Comparison of ENCODE assay signal across 33 mouse cellular contexts in the genomic region with DNA sequence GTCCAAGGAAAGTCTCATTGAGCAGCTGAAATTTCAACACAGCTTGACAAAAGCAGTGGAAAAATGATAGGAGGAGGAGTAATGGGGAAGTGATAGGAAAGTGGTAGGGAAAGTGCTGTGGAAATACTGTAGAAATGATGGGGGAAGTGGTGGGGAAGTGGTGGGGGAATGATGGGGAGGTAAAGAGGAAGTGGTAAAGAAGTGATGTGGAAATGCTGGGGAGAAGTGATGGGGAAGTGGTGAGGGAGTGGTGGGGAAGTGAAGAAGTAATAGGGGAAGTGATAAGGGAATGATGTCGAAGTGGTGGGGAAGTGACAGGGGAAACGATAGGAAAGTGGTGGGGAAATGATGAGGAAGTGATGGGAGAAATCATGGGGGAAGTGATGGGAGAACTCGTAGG.
"Had no signal": no experiment of that assay in that cellular context is flagged by ENCODE, and none has a peak within 500 bp of the region (broad histone marks: within the 10 kb centered on the region; RNA-seq: fewer than 3 reads in every experiment).

No protein-coding gene starts in this region.

- H3K36me3 ChIP-seq: limb, embryonic 10.5 days; limb, embryonic 12.5 days; limb, embryonic 13.5 days; limb, embryonic 15.5 days; liver, embryonic 12.5 days; liver, embryonic 13.5 days; liver, embryonic 15.5 days; lung, embryonic 15.5 days; midbrain, embryonic 10.5 days; midbrain, embryonic 12.5 days; midbrain, embryonic 13.5 days; midbrain, embryonic 15.5 days; neural tube, embryonic 12.5 days; neural tube, embryonic 13.5 days had no signal

- H3K4me2 ChIP-seq: limb, embryonic 12.5 days; limb, embryonic 13.5 days; limb, embryonic 15.5 days; liver, embryonic 11.5 days; liver, embryonic 12.5 days; liver, embryonic 13.5 days; liver, embryonic 15.5 days; lung, embryonic 14.5 days; lung, embryonic 15.5 days; midbrain, embryonic 11.5 days; midbrain, embryonic 12.5 days; midbrain, embryonic 13.5 days; midbrain, embryonic 15.5 days; neural tube, embryonic 12.5 days; neural tube, embryonic 13.5 days had no signal

- H3K9ac ChIP-seq: limb, embryonic 12.5 days; limb, embryonic 13.5 days; limb, embryonic 15.5 days; liver, embryonic 12.5 days; liver, embryonic 13.5 days; liver, embryonic 14.5 days; liver, embryonic 15.5 days; liver, postnatal 0 days; lung, embryonic 14.5 days; lung, embryonic 15.5 days; midbrain, embryonic 12.5 days; midbrain, embryonic 13.5 days; midbrain, embryonic 15.5 days; neural tube, embryonic 12.5 days; neural tube, embryonic 13.5 days had no signal

- H3K9me3 ChIP-seq: limb, embryonic 10.5 days; limb, embryonic 12.5 days; limb, embryonic 13.5 days; limb, embryonic 15.5 days; liver, embryonic 12.5 days; liver, embryonic 13.5 days; liver, embryonic 15.5 days; lung, embryonic 15.5 days; midbrain, embryonic 10.5 days; midbrain, embryonic 12.5 days; midbrain, embryonic 13.5 days; midbrain, embryonic 15.5 days; neural tube, embryonic 12.5 days; neural tube, embryonic 13.5 days had no signal

- ATAC-seq: liver, embryonic 12.5 days; liver, postnatal 0 days; lung, postnatal 0 days; midbrain, embryonic 13.5 days; midbrain, embryonic 15.5 days; midbrain, embryonic 16.5 days had no signal

- H3K4me1 ChIP-seq: limb, embryonic 10.5 days; limb, embryonic 12.5 days; limb, embryonic 13.5 days; limb, embryonic 15.5 days; liver, embryonic 12.5 days; liver, embryonic 13.5 days; liver, embryonic 15.5 days; lung, embryonic 15.5 days; megakaryocyte, embryonic 14.5 days; midbrain, embryonic 10.5 days; midbrain, embryonic 12.5 days; midbrain, embryonic 13.5 days; midbrain, embryonic 15.5 days; neural tube, embryonic 12.5 days; neural tube, embryonic 13.5 days had no signal

- H3K27ac ChIP-seq: limb, embryonic 10.5 days; limb, embryonic 12.5 days; limb, embryonic 13.5 days; limb, embryonic 15.5 days; liver, embryonic 12.5 days; liver, embryonic 13.5 days; liver, embryonic 14.5 days; liver, embryonic 15.5 days; lung, embryonic 15.5 days; macrophage; midbrain, embryonic 10.5 days; midbrain, embryonic 12.5 days; midbrain, embryonic 13.5 days; midbrain, embryonic 15.5 days; neural tube, embryonic 12.5 days; neural tube, embryonic 13.5 days had no signal

- DNase-seq: left cerebral cortex, postnatal 4 days; liver; liver, embryonic 13.5 days; liver, postnatal 0 days; lung, adult 18-20 months; lung, adult 2 months; lung, embryonic 14.5 days; lung, postnatal 10 days; lung, postnatal 14 days; lung, postnatal 36 days; lung, postnatal 4 days; midbrain, embryonic 14.5 days had no signal

- H3K27me3 ChIP-seq: limb, embryonic 12.5 days; limb, embryonic 13.5 days; limb, embryonic 15.5 days; liver, embryonic 12.5 days; liver, embryonic 13.5 days; liver, embryonic 15.5 days; lung, embryonic 15.5 days; megakaryocyte, embryonic 14.5 days; midbrain, embryonic 12.5 days; midbrain, embryonic 13.5 days; midbrain, embryonic 15.5 days; neural tube, embryonic 12.5 days; neural tube, embryonic 13.5 days had no signal

- H3K4me3 ChIP-seq: limb, embryonic 10.5 days; limb, embryonic 12.5 days; limb, embryonic 13.5 days; limb, embryonic 15.5 days; liver, embryonic 12.5 days; liver, embryonic 13.5 days; liver, embryonic 15.5 days; lung, embryonic 15.5 days; megakaryocyte, embryonic 14.5 days; midbrain, embryonic 10.5 days; midbrain, embryonic 12.5 days; midbrain, embryonic 13.5 days; midbrain, embryonic 15.5 days; myocyte; neural tube, embryonic 12.5 days; neural tube, embryonic 13.5 days had no signal
